Mouse (Mus musculus): ENCODE measurements around the gene Fmnl1. TPM values are rescaled to one million over a fixed set of nuclear protein-coding genes. Genes with fewer than 3 reads are reported as not detected.

The Fmnl1 gene
- polyA plus RNA-seq, 1 experiment = 6.4 TPM

GRCm38 (mm10) chr11:103181911-103182310 is 11.0 kb downstream of the Fmnl1 start:
- DNase-seq (ENCODE audit: low spot score) = no peak

- DNase-seq (ENCODE audit: low spot score) = no peak
These were observed 14.0 kb downstream of the Fmnl1 start for GRCm38 (mm10) chr11:103184891-103185290.

GRCm38 (mm10) chr11:103192230-103192955 is 21.5 kb downstream of the Fmnl1 start:
- DNase-seq (ENCODE audit: low spot score) = no peak

GRCm38 (mm10) chr11:103192956-103193824 is 22.3 kb downstream of the Fmnl1 start:
- no peak for DNase-seq (ENCODE audit: low spot score)

- no peak for DNase-seq (ENCODE audit: low spot score)
These were observed 22.9 kb downstream of the Fmnl1 start for GRCm38 (mm10) chr11:103193825-103194168.

GRCm38 (mm10) chr11:103195236-103195635 is 24.3 kb downstream of the Fmnl1 start:
- no peak for DNase-seq (ENCODE audit: low spot score)

- no peak for DNase-seq (ENCODE audit: low spot score)
These were observed 24.7 kb downstream of the Fmnl1 start for GRCm38 (mm10) chr11:103195656-103196055.

GRCm38 (mm10) chr11:103197340-103197739 is 26.4 kb downstream of the Fmnl1 start:
- no peak for DNase-seq (ENCODE audit: low spot score)

GRCm38 (mm10) chr11:103198339-103198738 is 27.4 kb downstream of the Fmnl1 start:
- DNase-seq (ENCODE audit: low spot score) = no peak

- peak; percentile 36 for DNase-seq (ENCODE audit: low spot score)
These were observed 28.2 kb downstream of the Fmnl1 start for GRCm38 (mm10) chr11:103198911-103199803.

GRCm38 (mm10) chr11:103201664-103202063 is 30.8 kb downstream of the Fmnl1 start:
- DNase-seq (ENCODE audit: low spot score) = peak; percentile 40

GRCm38 (mm10) chr11:103202376-103202775 is 31.5 kb downstream of the Fmnl1 start:
- no peak for DNase-seq (ENCODE audit: low spot score)

- no peak for DNase-seq (ENCODE audit: low spot score)
These were observed 35.3 kb downstream of the Fmnl1 start for GRCm38 (mm10) chr11:103206203-103206602.

GRCm38 (mm10) chr11:103208458-103208857 is 37.6 kb downstream of the Fmnl1 start, which contains the start of gene 1700023F06Rik:
1700023F06Rik (minus strand) TSS chr11:103208558.
- DNase-seq (ENCODE audit: low spot score) = peak; percentile 15

- no peak for DNase-seq (ENCODE audit: low spot score)
These were observed 39.4 kb downstream of the Fmnl1 start for GRCm38 (mm10) chr11:103210291-103210690.

- no peak for DNase-seq (ENCODE audit: low spot score)
These were observed 42.8 kb downstream of the Fmnl1 start for GRCm38 (mm10) chr11:103213712-103214111.

GRCm38 (mm10) chr11:103215355-103215754 is 44.4 kb downstream of the Fmnl1 start:
- DNase-seq (ENCODE audit: low spot score) = no peak

- DNase-seq (ENCODE audit: low spot score) = peak; percentile 28
These were observed 47.0 kb downstream of the Fmnl1 start, which contains the start of gene Spata32 for GRCm38 (mm10) chr11:103217790-103218516. Spata32 (minus strand) TSS chr11:103218432.

GRCm38 (mm10) chr11:103218517-103218901 is 47.6 kb downstream of the Fmnl1 start:
- DNase-seq (ENCODE audit: low spot score) = no peak

- peak; percentile 18 for DNase-seq (ENCODE audit: low spot score)
These were observed 48.4 kb downstream of the Fmnl1 start for GRCm38 (mm10) chr11:103219259-103219658.

- DNase-seq (ENCODE audit: low spot score) = no peak
These were observed 49.1 kb downstream of the Fmnl1 start for GRCm38 (mm10) chr11:103219995-103220394.

All from urinary bladder, adult 2 months (tissue).